Comparison of ENCODE assay signal across 11 mouse cellular contexts in genomic region chr15:82163356-82164060, GRCm38 (mm10). TPM values are rescaled to one million over a fixed set of nuclear protein-coding genes. Genes with fewer than 3 reads are reported as not detected.
DNase-seq lines count a peak whose midpoint lies in the region; ATAC-seq and TF ChIP-seq lines count a peak whose summit lies in the region.
"Had no signal": no experiment of that assay in that cellular context is flagged by ENCODE, and none has a peak within 500 bp of the region (broad histone marks: within the 10 kb centered on the region; RNA-seq: fewer than 3 reads in every experiment).

No protein-coding gene starts in this region.

- H3K36me3 ChIP-seq in forebrain, embryonic 12.5 days (replicated peaks): no peaks in the 10 kb centered on the region
- no peaks in the 10 kb centered on the region for H3K36me3 ChIP-seq in forebrain, embryonic 16.5 days (ENCODE audit: control insufficient read depth, insufficient read depth)
- H3K36me3 ChIP-seq in lung, embryonic 14.5 days (ENCODE audit: insufficient read depth): no peaks in the 10 kb centered on the region

- ATAC-seq in forebrain, embryonic 12.5 days (ENCODE audit: low FRiP score): no peak
- no peak for ATAC-seq in forebrain, embryonic 16.5 days
- no peak for ATAC-seq in lung, embryonic 14.5 days (ENCODE audit: insufficient read depth)
- ATAC-seq in granulocyte monocyte progenitor cell, adult 5-6 weeks (replicated peaks; ENCODE audit: poor library complexity, severe bottlenecking): peak; percentile 76
- ATAC-seq in monocyte, adult 5-6 weeks (replicated peaks; ENCODE audit: insufficient number of reproducible peaks, low FRiP score, low TSS enrichment, poor library complexity, severe bottlenecking): 0 out of 2 replicates have a peak, but pooled peaks have one; percentile 16

- 88% methylated on average over 10 of the region's 10 CpGs for WGBS in forebrain, embryonic 12.5 days
- WGBS in forebrain, embryonic 16.5 days: 86% methylated on average over 10 of the region's 10 CpGs
- 83% methylated on average over 10 of the region's 10 CpGs for WGBS in lung, embryonic 14.5 days

- H3K9ac ChIP-seq in forebrain, embryonic 12.5 days: no peak overlapping the region
- no peak overlapping the region for H3K9ac ChIP-seq in forebrain, embryonic 16.5 days (replicated peaks; ENCODE audit: low read depth, low read length)
- no peak overlapping the region for H3K9ac ChIP-seq in lung, embryonic 14.5 days

- peak overlapping the region; percentile 37 for H3K27ac ChIP-seq in forebrain, embryonic 12.5 days
- H3K27ac ChIP-seq in forebrain, embryonic 16.5 days (ENCODE audit: low read length): no peak overlapping the region
- H3K27ac ChIP-seq in lung, embryonic 14.5 days (ENCODE audit: low read depth): peak overlapping the region; percentile 1; the same call in 1 of the 2 replicates
- H3K27ac ChIP-seq: macrophage had no signal

- no peak for DNase-seq in lung, embryonic 14.5 days
- DNase-seq in lung, postnatal 25 days (ENCODE audit: low spot score): no peak
- no peak for DNase-seq in frontal cortex, postnatal 25 days (ENCODE audit: low spot score in 2 of 2)
- DNase-seq in cerebellum, adult 9-11 months: no peak
- DNase-seq: cerebellum, postnatal 36 days; kidney, postnatal 10 days had no signal

- H3K4me1 ChIP-seq in forebrain, embryonic 12.5 days: peaks cover 74% of the 10 kb centered on the region
- H3K4me1 ChIP-seq in forebrain, embryonic 16.5 days (replicated peaks; ENCODE audit: control insufficient read depth, insufficient read depth, low read length): peaks cover 22% of the 10 kb centered on the region
- peaks cover 21% of the 10 kb centered on the region for H3K4me1 ChIP-seq in lung, embryonic 14.5 days (ENCODE audit: insufficient read depth)

- no peaks in the 10 kb centered on the region for H3K9me3 ChIP-seq in forebrain, embryonic 12.5 days
- H3K9me3 ChIP-seq in forebrain, embryonic 16.5 days (ENCODE audit: control insufficient read depth, low read length): no peaks in the 10 kb centered on the region
- no peaks in the 10 kb centered on the region for H3K9me3 ChIP-seq in lung, embryonic 14.5 days (ENCODE audit: low read depth, low read length)

- H3K4me2 ChIP-seq in forebrain, embryonic 12.5 days: no peak overlapping the region
- no peak overlapping the region for H3K4me2 ChIP-seq in forebrain, embryonic 16.5 days (ENCODE audit: low read length)
- H3K4me2 ChIP-seq in lung, embryonic 14.5 days: no peak overlapping the region

- TF ChIP-seq CTCF in lung, embryonic 14.5 days (IDR thresholded peaks at IDR 0.05; ENCODE audit: low read depth): no peak

- H3K4me3 ChIP-seq in forebrain, embryonic 12.5 days (replicated peaks): no peak overlapping the region
- H3K4me3 ChIP-seq in forebrain, embryonic 16.5 days (replicated peaks; ENCODE audit: low read length): no peak overlapping the region
- no peak overlapping the region for H3K4me3 ChIP-seq in lung, embryonic 14.5 days (ENCODE audit: low read depth, low read length)

- H3K27me3 ChIP-seq in forebrain, embryonic 12.5 days: no peaks in the 10 kb centered on the region
- H3K27me3 ChIP-seq in forebrain, embryonic 16.5 days (replicated peaks; ENCODE audit: control insufficient read depth, insufficient read depth, low read length): no peaks in the 10 kb centered on the region
- H3K27me3 ChIP-seq in lung, embryonic 14.5 days (ENCODE audit: insufficient read depth, low read length): no peaks in the 10 kb centered on the region

RNA-seq across cellular contexts. Expression of gene Srebf2, which starts 16.5 kb away (rescaled TPM):
- 244 and 265 TPM in 2 replicates for polyA plus RNA-seq in forebrain, embryonic 12.5 days (2016; fragmentation: Nextera tagmentation; extraction: Ambion mirVana)
- polyA plus RNA-seq in forebrain, embryonic 16.5 days (2015; fragmentation: Nextera tagmentation; extraction: Ambion mirVana): 229 and 232 TPM in 2 replicates
- polyA plus RNA-seq in lung, embryonic 14.5 days (2014; fragmentation: Nextera tagmentation; extraction: Ambion mirVana): 107 and 114 TPM in 2 replicates
- total RNA-seq in granulocyte monocyte progenitor cell, adult 5-6 weeks (2014; fragmentation: Nextera tagmentation): 19.0 and 24.3 TPM in 2 replicates
- total RNA-seq in granulocyte monocyte progenitor cell, adult 5-6 weeks (2017): 16.5 and 17.5 TPM in 2 replicates
- total RNA-seq in monocyte, adult 5-6 weeks (2017): 43.2 to 64.7 TPM (median 49.7 TPM) in 3 replicates

RNA-seq across cellular contexts. Expression of gene Ccdc134, which starts 35.8 kb away (rescaled TPM):
- 17.5 and 19.0 TPM in 2 replicates for polyA plus RNA-seq in forebrain, embryonic 12.5 days (2016; fragmentation: Nextera tagmentation; extraction: Ambion mirVana)
- 16.2 and 16.3 TPM in 2 replicates for polyA plus RNA-seq in forebrain, embryonic 16.5 days (2015; fragmentation: Nextera tagmentation; extraction: Ambion mirVana)
- polyA plus RNA-seq in lung, embryonic 14.5 days (2014; fragmentation: Nextera tagmentation; extraction: Ambion mirVana): 20.5 and 22.1 TPM in 2 replicates
- total RNA-seq in granulocyte monocyte progenitor cell, adult 5-6 weeks (2014; fragmentation: Nextera tagmentation): 11.0 and 26.5 TPM in 2 replicates
- 13.1 and 17.2 TPM in 2 replicates for total RNA-seq in granulocyte monocyte progenitor cell, adult 5-6 weeks (2017)
- total RNA-seq in monocyte, adult 5-6 weeks (2017): 28.6 to 54.3 TPM (median 43.2 TPM) in 3 replicates

RNA-seq across cellular contexts. Expression of gene Shisa8, which starts 49.1 kb away (rescaled TPM):
- 0.90 and 2.4 TPM in 2 replicates for polyA plus RNA-seq in forebrain, embryonic 12.5 days (2016; fragmentation: Nextera tagmentation; extraction: Ambion mirVana)
- 0.66 and 0.70 TPM in 2 replicates for polyA plus RNA-seq in forebrain, embryonic 16.5 days (2015; fragmentation: Nextera tagmentation; extraction: Ambion mirVana)
- polyA plus RNA-seq in lung, embryonic 14.5 days (2014; fragmentation: Nextera tagmentation; extraction: Ambion mirVana): 0.20 and 0.45 TPM in 2 replicates
- total RNA-seq in granulocyte monocyte progenitor cell, adult 5-6 weeks (2014; fragmentation: Nextera tagmentation): not detected in 2 replicates
- total RNA-seq in granulocyte monocyte progenitor cell, adult 5-6 weeks (2017): not detected in 2 replicates
- not detected in 3 replicates for total RNA-seq in monocyte, adult 5-6 weeks (2017)
- polyA plus RNA-seq: macrophage had no signal

Comparison
In these comparisons a context has a peak if more than half of its experiments do, and no peak if none do; other contexts are left out.
1. ATAC-seq: peak in granulocyte monocyte progenitor cell, adult 5-6 weeks (single experiment) and monocyte, adult 5-6 weeks (single experiment); none in forebrain, embryonic 12.5 days (single experiment), forebrain, embryonic 16.5 days (single experiment) and lung, embryonic 14.5 days (single experiment).